Mouse (Mus musculus): ENCODE results near the gene E130208F15Rik.

DNA sequence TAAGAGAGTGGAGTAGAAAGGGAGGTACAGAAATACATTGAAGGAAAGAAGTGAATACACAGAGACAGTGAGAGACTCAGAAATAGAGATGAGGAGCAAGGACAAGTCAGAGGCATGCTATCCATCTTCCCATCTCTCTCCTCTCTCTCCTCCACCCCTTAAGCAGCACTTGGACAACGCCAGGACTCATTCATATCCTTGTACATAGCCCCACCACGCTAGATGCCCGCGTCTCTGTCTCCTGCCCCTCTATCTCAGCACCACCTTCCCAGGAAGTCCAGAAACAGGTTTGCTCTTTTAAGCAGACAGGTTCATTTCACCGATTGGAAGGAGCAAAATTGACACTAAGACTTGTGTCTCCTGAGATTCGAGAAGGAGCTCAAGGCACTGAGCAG lies 41.8 kb downstream of the E130208F15Rik start:
- TF ChIP-seq CTCF (IDR thresholded peaks at IDR 0.05; ENCODE audit: low read depth, low read length) (no peak), POLR2A (IDR thresholded peaks at IDR 0.05; ENCODE audit: extremely low read depth, insufficient read depth, low read length) (no peak)

Measured in liver, adult 2 months (tissue).